ENCODE assay signal across 25 mouse cellular contexts in genomic region chr16:34649621-34650020, GRCm38 (mm10). TPM values are rescaled to one million over a fixed set of nuclear protein-coding genes. Genes with fewer than 3 reads are reported as not detected.
DNase-seq lines count a peak whose midpoint lies in the region; ATAC-seq and TF ChIP-seq lines count a peak whose summit lies in the region.
"Had no signal": no experiment of that assay in that cellular context is flagged by ENCODE, and none has a peak within 500 bp of the region (broad histone marks: within the 10 kb centered on the region; RNA-seq: fewer than 3 reads in every experiment).

TSS of gene Ropn1 (plus strand) at chr16:34649921.

- TF ChIP-seq CTCF in stomach, postnatal 0 days (IDR thresholded peaks at IDR 0.05; ENCODE audit: low read depth) = no peak

- no peak within 1 kb of the TSS for H3K4me3 ChIP-seq in hindbrain, embryonic 10.5 days
- no peak within 1 kb of the TSS for H3K4me3 ChIP-seq in hindbrain, embryonic 12.5 days
- no peak within 1 kb of the TSS for H3K4me3 ChIP-seq in midbrain, embryonic 15.5 days
- no peak within 1 kb of the TSS for H3K4me3 ChIP-seq in midbrain, embryonic 11.5 days (ENCODE audit: low read depth, low read length)
- no peak within 1 kb of the TSS for H3K4me3 ChIP-seq in stomach, postnatal 0 days (ENCODE audit: low read depth, low read length)
- H3K4me3 ChIP-seq: embryonic facial prominence, embryonic 13.5 days; embryonic facial prominence, embryonic 15.5 days; erythroblast, embryonic 14.5 days had no signal

- no peaks in the 10 kb centered on the region for H3K9me3 ChIP-seq in hindbrain, embryonic 10.5 days
- H3K9me3 ChIP-seq in hindbrain, embryonic 12.5 days (replicated peaks) = no peaks in the 10 kb centered on the region
- no peaks in the 10 kb centered on the region for H3K9me3 ChIP-seq in midbrain, embryonic 15.5 days
- H3K9me3 ChIP-seq in midbrain, embryonic 11.5 days (ENCODE audit: control insufficient read depth, low read length) = no peaks in the 10 kb centered on the region
- H3K9me3 ChIP-seq in stomach, postnatal 0 days (ENCODE audit: control insufficient read depth, low read length) = no peaks in the 10 kb centered on the region
- H3K9me3 ChIP-seq: embryonic facial prominence, embryonic 13.5 days; embryonic facial prominence, embryonic 15.5 days had no signal

- no peak for TF ChIP-seq EP300 in stomach, postnatal 0 days (optimal IDR thresholded peaks at IDR 0.05)

- H3K36me3 ChIP-seq in hindbrain, embryonic 10.5 days = no peaks in the 10 kb centered on the region
- H3K36me3 ChIP-seq in hindbrain, embryonic 12.5 days = no peaks in the 10 kb centered on the region
- no peaks in the 10 kb centered on the region for H3K36me3 ChIP-seq in midbrain, embryonic 15.5 days (replicated peaks)
- no peaks in the 10 kb centered on the region for H3K36me3 ChIP-seq in midbrain, embryonic 11.5 days (ENCODE audit: control insufficient read depth, insufficient read depth, low read length)
- H3K36me3 ChIP-seq in stomach, postnatal 0 days (ENCODE audit: control insufficient read depth, insufficient read depth, low read length) = no peaks in the 10 kb centered on the region
- H3K36me3 ChIP-seq: embryonic facial prominence, embryonic 13.5 days; embryonic facial prominence, embryonic 15.5 days had no signal

- no peak within 1 kb of the TSS for H3K9ac ChIP-seq in hindbrain, embryonic 12.5 days
- H3K9ac ChIP-seq in midbrain, embryonic 15.5 days = no peak within 1 kb of the TSS
- H3K9ac ChIP-seq in midbrain, embryonic 11.5 days (ENCODE audit: low read length) = no peak within 1 kb of the TSS
- H3K9ac ChIP-seq in stomach, postnatal 0 days (ENCODE audit: low read length) = no peak within 1 kb of the TSS
- H3K9ac ChIP-seq: embryonic facial prominence, embryonic 13.5 days; embryonic facial prominence, embryonic 15.5 days had no signal

- no peaks in the 10 kb centered on the region for H3K27me3 ChIP-seq in hindbrain, embryonic 10.5 days (ENCODE audit: insufficient read depth, poor library complexity, severe bottlenecking)
- H3K27me3 ChIP-seq in hindbrain, embryonic 12.5 days = no peaks in the 10 kb centered on the region
- H3K27me3 ChIP-seq in midbrain, embryonic 15.5 days (replicated peaks) = no peaks in the 10 kb centered on the region
- H3K27me3 ChIP-seq in midbrain, embryonic 11.5 days (ENCODE audit: control insufficient read depth, insufficient read depth, low read length) = no peaks in the 10 kb centered on the region
- H3K27me3 ChIP-seq in stomach, postnatal 0 days (ENCODE audit: control insufficient read depth, insufficient read depth, low read length) = no peaks in the 10 kb centered on the region
- H3K27me3 ChIP-seq: embryonic facial prominence, embryonic 15.5 days had no signal

- 0 out of 2 replicates have a peak, but pooled peaks cover 13% of the 10 kb centered on the region for H3K4me1 ChIP-seq in hindbrain, embryonic 10.5 days (replicated peaks)
- H3K4me1 ChIP-seq in hindbrain, embryonic 12.5 days = no peaks in the 10 kb centered on the region
- peaks cover 3% of the 10 kb centered on the region; the same call in 1 of the 2 replicates for H3K4me1 ChIP-seq in midbrain, embryonic 15.5 days
- no peaks in the 10 kb centered on the region for H3K4me1 ChIP-seq in midbrain, embryonic 11.5 days (ENCODE audit: control insufficient read depth, insufficient read depth, low read length)
- H3K4me1 ChIP-seq in stomach, postnatal 0 days (replicated peaks; ENCODE audit: control insufficient read depth, insufficient read depth) = no peaks in the 10 kb centered on the region
- H3K4me1 ChIP-seq: embryonic facial prominence, embryonic 13.5 days; embryonic facial prominence, embryonic 15.5 days had no signal

- H3K4me2 ChIP-seq in hindbrain, embryonic 12.5 days (replicated peaks) = no peak within 1 kb of the TSS
- H3K4me2 ChIP-seq in midbrain, embryonic 15.5 days = no peak within 1 kb of the TSS
- H3K4me2 ChIP-seq in midbrain, embryonic 11.5 days = no peak within 1 kb of the TSS
- H3K4me2 ChIP-seq in stomach, postnatal 0 days (replicated peaks; ENCODE audit: low read depth) = no peak within 1 kb of the TSS
- H3K4me2 ChIP-seq: embryonic facial prominence, embryonic 13.5 days; embryonic facial prominence, embryonic 15.5 days had no signal

- WGBS in hindbrain, embryonic 10.5 days = 57% methylated on average over 7 of the region's 7 CpGs
- WGBS in hindbrain, embryonic 12.5 days = 71% methylated on average over 7 of the region's 7 CpGs
- 68% methylated on average over 7 of the region's 7 CpGs for WGBS in midbrain, embryonic 15.5 days
- 60% methylated on average over 7 of the region's 7 CpGs for WGBS in midbrain, embryonic 11.5 days
- WGBS in stomach, postnatal 0 days = 38% methylated on average over 7 of the region's 7 CpGs

- H3K27ac ChIP-seq in hindbrain, embryonic 10.5 days = peak within 1 kb of the TSS; percentile 29
- no peak within 1 kb of the TSS for H3K27ac ChIP-seq in hindbrain, embryonic 12.5 days
- H3K27ac ChIP-seq in midbrain, embryonic 15.5 days = 0 out of 2 replicates have a peak within 1 kb of the TSS, but pooled peaks have one; percentile 10
- no peak within 1 kb of the TSS for H3K27ac ChIP-seq in midbrain, embryonic 11.5 days (ENCODE audit: low read depth, low read length)
- H3K27ac ChIP-seq in stomach, postnatal 0 days (replicated peaks) = no peak within 1 kb of the TSS
- H3K27ac ChIP-seq: embryonic facial prominence, embryonic 13.5 days; embryonic facial prominence, embryonic 15.5 days had no signal

- DNase-seq in hindbrain, embryonic 10.5 days (ENCODE audit: low spot score) = no peak
- no peak for DNase-seq in midbrain, embryonic 11.5 days (ENCODE audit: low spot score, missing footprints)
- no peak for DNase-seq in stomach, postnatal 0 days (ENCODE audit: low spot score)
- no peak for DNase-seq in right cerebral cortex, postnatal 4 days
- DNase-seq: adrenal gland, adult 2 months; adrenal gland, postnatal 10 days; adrenal gland, postnatal 25 days; cerebellum, adult 11 months; cerebellum, adult 18-20 months; cerebellum, adult 8-10 months; cerebellum, adult 9-11 months; cerebellum, postnatal 14 days; cerebellum, postnatal 36 days; embryo, embryonic 11 days had no signal

- ATAC-seq in hindbrain, embryonic 12.5 days (ENCODE audit: low FRiP score) = no peak
- ATAC-seq in midbrain, embryonic 15.5 days (replicated peaks) = no peak
- ATAC-seq in midbrain, embryonic 11.5 days (ENCODE audit: low FRiP score) = no peak
- ATAC-seq in stomach, postnatal 0 days (ENCODE audit: low FRiP score, low TSS enrichment) = 0 out of 2 replicates have a peak, but pooled peaks have one; percentile 15
- ATAC-seq: forebrain, embryonic 14.5 days; forebrain, embryonic 16.5 days had no signal

RNA-seq across cellular contexts. Expression of gene Ropn1, which starts in this region (rescaled TPM):
- not detected in 2 replicates for polyA plus RNA-seq in hindbrain, embryonic 10.5 days (2016; fragmentation: Nextera tagmentation; extraction: Ambion mirVana)
- polyA plus RNA-seq in hindbrain, embryonic 12.5 days (2016; fragmentation: Nextera tagmentation; extraction: Ambion mirVana) = not detected in 2 replicates
- polyA plus RNA-seq in midbrain, embryonic 15.5 days (2015; fragmentation: Nextera tagmentation; extraction: Ambion mirVana) = not detected in 2 replicates
- polyA plus RNA-seq in midbrain, embryonic 11.5 days (2014; fragmentation: Nextera tagmentation; extraction: Ambion mirVana) = not detected in 2 replicates
- not detected in 2 replicates for polyA plus RNA-seq in stomach, postnatal 0 days (2015; fragmentation: Nextera tagmentation; extraction: Ambion mirVana)
- polyA plus RNA-seq: adrenal gland, adult 2 months; brain, embryonic 14.5 days; C2C12; embryonic facial prominence, embryonic 11.5 days; embryonic facial prominence, embryonic 13.5 days; embryonic facial prominence, embryonic 15.5 days; erythroblast, embryonic 14.5 days; forebrain, embryonic 11.5 days; forebrain, embryonic 14.5 days; forebrain, embryonic 16.5 days had no signal

Comparison
In these comparisons a context has a peak if more than half of its experiments do, and no peak if none do; other contexts are left out.
1. H3K27ac ChIP-seq: peak in hindbrain, embryonic 10.5 days (single experiment) and midbrain, embryonic 15.5 days (single experiment); none in hindbrain, embryonic 12.5 days (single experiment), midbrain, embryonic 11.5 days (single experiment) and stomach, postnatal 0 days (single experiment).
2. Peak in ATAC-seq in stomach, postnatal 0 days; RNA of the gene not detected or under 1 TPM.